Mouse (Mus musculus) kidney, adult 9 months (tissue): ENCODE measurements around the gene Vav2.

Source experiments
- DNase-seq: peaks from one replicate; pipeline ENCODE4 v3.0.0; 2022

Gene Vav2

GRCm38 (mm10) chr2:27248211-27248610, 178.6 kb downstream of the Vav2 start, which contains the start of gene Sardh:
Gene Sardh (minus strand): TSS chr2:27248337.
- DNase-seq = peak; percentile 93

GRCm38 (mm10) chr2:27247487-27247863, 179.4 kb downstream of the Vav2 start:
- no peak for DNase-seq

DNA sequence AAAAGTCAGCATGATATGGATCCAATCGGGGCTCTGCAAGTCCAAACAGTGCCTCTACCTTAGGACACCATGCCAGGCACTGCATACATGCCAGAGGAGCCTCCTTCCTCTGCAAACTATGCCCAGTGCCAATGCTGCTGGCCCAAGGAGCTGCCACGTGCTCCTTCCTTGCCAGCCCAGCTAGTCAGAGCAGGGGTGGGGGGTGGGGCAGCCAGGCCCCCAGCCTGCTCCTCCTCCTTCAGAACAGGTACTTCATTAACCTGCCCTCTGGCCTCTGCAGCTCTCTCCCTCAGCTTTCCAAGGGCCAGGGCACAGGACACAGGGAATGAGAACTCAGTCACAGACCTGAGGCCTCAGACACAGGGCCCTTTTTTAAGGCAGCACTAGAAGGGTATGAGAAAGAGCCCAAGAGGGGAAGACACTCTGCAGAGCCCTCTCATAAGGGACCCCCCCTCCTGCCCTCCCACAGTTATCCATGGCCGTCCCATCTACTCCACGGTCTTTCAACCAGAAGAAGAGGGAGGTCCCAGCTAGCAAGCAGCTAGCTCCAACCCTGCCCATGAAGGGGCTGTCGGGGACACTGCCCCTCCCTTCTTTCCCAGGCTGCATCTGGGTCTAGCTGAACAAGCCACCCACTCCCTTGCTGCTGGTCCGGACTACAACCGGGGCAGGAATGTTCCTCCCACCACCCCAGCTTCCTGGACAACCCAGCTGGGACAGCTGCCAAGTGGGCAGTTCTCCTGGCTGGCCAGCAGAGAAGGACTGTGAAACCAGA, 179.9 kb downstream of the Vav2 start:
- peak; percentile 98 for DNase-seq

GRCm38 (mm10) chr2:27245947-27246346, 180.9 kb downstream of the Vav2 start:
- peak; percentile 21 for DNase-seq

DNA sequence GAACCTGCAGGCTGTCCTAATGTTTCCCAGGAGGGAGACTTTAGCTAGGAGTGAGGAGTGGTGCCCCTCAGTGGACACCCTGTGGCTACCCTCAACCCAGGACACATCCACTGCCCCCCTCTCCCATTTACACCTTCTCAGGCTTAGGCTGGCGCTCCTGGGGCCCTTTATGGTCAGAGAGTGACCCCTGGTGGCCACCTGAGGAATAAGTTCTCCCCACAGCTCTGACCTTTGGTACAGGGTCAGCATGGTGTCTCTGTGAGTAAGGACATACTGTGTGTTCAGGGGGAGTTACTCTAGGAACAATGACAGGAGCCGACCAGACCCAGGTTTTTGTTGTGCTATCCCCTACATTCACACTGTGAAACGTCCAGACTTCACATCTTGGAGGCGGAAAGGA, 189.5 kb downstream of the Vav2 start:
- DNase-seq = peak; percentile 73

- DNase-seq = peak; percentile 53
Observed at GRCm38 (mm10) chr2:27235729-27236128, 191.1 kb downstream of the Vav2 start.

- DNase-seq = no peak
Observed at GRCm38 (mm10) chr2:27232376-27232775, 194.5 kb downstream of the Vav2 start.

GRCm38 (mm10) chr2:27229481-27230105, 197.2 kb downstream of the Vav2 start:
- no peak for DNase-seq

DNA sequence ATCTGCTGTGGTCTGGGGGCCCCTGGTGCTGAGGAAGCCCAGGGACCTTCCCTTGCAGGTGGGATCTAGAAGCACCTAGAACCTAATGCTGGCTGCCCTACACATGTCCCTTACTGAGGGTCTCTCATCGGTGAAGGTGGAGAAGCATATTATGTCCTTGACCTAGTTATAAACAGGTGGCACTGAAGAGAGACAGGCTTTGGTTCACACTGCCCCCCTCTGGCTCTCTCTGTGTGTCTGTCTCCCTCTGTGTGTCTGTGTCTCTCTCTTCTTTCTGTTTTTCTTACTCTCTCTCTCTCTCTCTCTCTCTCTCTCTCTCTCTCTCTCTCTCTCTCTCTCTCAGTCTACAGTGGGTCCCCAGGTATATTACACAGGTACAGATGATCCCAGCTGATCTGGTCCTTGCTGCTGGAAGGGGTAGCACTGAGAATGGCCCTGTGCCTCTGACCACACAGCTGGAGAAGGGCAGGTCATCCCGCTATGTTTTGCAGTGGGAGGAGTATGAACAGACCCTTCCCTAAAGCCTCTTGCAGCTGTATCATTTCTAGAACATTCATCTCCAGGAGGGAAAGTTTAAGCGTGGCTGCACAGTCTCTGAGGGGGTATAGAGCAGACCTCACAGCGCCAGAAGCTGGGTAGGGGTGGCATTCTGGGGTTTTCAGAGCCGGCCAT, 197.9 kb downstream of the Vav2 start:
- DNase-seq = no peak

DNA sequence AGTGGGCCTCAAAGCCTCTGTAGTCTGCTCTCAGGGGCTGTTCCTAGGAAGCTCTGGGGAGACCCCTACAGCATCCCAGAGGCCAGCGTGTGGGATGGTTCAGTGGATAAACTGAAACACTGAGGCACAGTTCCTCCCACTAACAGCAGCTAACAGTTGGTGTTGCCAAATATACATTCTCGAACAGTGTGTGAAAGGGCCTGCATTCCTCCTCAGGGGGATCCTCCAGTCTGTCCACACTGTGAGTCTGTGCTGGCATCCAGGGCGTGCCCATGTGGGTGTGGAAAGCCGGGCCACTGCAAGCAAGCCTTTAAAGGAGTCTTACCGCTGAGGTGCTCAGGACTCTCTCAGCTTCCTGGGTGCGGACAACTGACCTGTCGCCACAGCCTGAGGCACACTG, 200.3 kb downstream of the Vav2 start:
- DNase-seq = no peak

DNA sequence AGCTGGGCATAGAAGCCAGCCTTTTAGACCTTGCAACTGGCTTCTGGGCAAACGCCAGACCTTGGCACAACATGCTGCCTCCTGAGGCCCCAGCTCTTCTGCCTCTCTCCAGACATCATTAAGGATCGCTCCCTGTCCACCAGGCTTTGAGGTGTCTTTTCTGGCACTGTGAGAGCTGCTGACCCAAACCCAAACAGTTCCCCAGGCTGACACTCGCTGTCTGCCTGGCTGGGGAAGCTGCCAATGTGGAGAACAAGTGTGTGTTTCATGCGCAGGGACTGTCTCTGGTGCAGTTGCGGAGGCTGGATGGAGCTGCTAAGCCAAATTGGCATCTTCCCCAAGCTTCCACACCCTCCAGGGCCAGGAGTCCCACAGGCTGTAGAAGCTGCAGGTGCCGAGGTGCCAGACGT, 203.8 kb downstream of the Vav2 start:
- DNase-seq = no peak

- no peak for DNase-seq
Observed at GRCm38 (mm10) chr2:27218569-27218968, 208.3 kb downstream of the Vav2 start.

DNA sequence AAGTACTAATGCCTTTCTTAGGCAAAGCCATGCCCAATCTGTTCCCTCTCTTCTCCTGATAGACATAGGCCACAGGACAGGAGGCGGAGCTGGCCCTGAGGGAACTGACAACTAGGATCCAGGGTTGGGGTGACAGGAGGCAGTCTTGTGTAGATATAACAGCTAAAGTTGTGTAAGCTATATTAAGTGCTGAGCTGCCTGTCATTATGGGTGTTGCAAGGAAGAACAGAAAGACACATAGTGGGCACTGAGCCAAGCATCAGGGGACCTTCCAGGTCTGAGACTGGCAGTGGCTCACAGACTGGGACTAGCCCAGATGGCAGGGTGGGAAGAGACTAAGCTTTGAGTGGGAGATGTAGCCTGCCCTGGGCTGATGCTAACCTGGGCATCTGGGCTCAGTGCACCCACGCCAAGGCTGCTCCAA, 208.7 kb downstream of the Vav2 start:
- DNase-seq = no peak

GRCm38 (mm10) chr2:27215537-27215936, 211.3 kb downstream of the Vav2 start:
- DNase-seq = peak; percentile 49
